Mouse (Mus musculus) thymus, adult 2 months (tissue): ENCODE data around the gene Rasgrp4.

Experiments used
- CTCF ChIP-seq: fragments of 200-500 bp; IDR thresholded peaks from 2 replicates; pipeline ENCODE4 v1.5.1; 2012; ENCODE audit warnings: mild to moderate bottlenecking, control low read depth, low read length, moderate library complexity, borderline replicate concordance; ENCODE audit not compliant: control insufficient read depth, poor library complexity, insufficient read depth; ENCODE audit errors: extremely low read depth
- POLR2A ChIP-seq: fragments of 200-500 bp; IDR thresholded peaks from 2 replicates; pipeline ENCODE4 v1.6.1; 2012; ENCODE audit warnings: mild to moderate bottlenecking, low read length, control low read depth, moderate library complexity; ENCODE audit not compliant: control insufficient read depth, poor library complexity, insufficient read depth; ENCODE audit errors: extremely low read depth

DNA sequence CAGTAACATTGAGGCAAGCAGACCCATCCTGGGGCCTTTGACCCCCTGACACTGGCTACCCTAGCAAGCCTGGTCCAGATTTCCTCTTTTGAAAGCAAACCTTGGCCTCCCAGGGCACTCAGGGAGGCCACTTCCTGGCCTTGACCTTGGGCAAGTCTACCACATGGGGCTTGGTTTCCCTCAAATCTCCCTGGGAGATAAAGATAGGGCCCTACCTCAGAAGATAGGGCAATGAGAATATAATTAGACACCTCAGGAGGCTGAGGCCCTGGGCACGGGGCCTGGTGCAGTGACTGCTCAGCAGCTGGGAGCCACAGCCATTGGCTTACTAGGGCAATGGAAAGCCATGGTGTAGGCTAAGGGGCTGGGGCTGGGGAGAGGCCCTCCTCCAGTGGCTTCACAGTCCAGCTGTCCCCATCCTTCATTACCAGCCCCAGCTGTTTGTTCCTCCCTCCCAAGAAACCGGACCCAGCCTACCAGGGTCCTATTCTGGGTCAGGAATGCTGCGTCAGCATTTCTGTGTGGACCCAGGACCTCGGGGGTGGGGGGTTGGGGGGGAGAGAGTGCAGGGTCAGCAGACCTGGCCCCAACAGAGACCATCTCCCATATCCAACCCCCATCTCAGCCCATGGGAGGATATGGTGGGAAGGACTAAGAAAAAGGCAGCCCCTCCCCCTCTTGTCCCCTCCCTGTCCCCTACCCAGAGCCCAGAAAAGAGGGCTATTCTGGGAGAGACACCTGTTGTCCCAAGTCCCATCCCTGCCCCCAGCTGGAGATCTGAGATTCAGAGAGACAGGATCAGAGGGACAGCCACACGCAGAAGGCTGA, 10.9 kb upstream of the Rasgrp4 start:
- TF ChIP-seq CTCF (no peak), POLR2A (no peak)
